Mouse (Mus musculus) forebrain, embryonic 15.5 days (tissue): Measurements from ENCODE around the gene Crebbp. TPM values are rescaled to one million over a fixed set of nuclear protein-coding genes. Genes with fewer than 3 reads are reported as not detected.
"Not testable (repeated sequence)": the region's sequence is repeated elsewhere in the genome, so short reads cannot be mapped to it uniquely, and the experiment has no call there.

Source experiments
- ATAC-seq: fragments of 200-750 bp; cut with Nextera tagmentation; replicated peaks from 2 replicates; pipeline ENCODE4 v1.8.0; 2017; ENCODE audit warnings: mild to moderate bottlenecking, moderate TSS enrichment, moderate library complexity
- H3K27ac ChIP-seq: fragments of 300-500 bp; sonication (generic); replicated peaks from 2 replicates; pipeline ENCODE4 v1.5.1; 2015; ENCODE audit warnings: mild to moderate bottlenecking, inconsistent platforms
- H3K27me3 ChIP-seq: fragments of 300-500 bp; sonication (generic); 2 replicates; pipeline ENCODE4 v1.6.1; 2015; ENCODE audit warnings: inconsistent platforms
- H3K36me3 ChIP-seq: fragments of 300-500 bp; sonication (generic); 2 replicates; pipeline ENCODE4 v1.6.1; 2015; ENCODE audit warnings: mild to moderate bottlenecking, inconsistent platforms
- H3K4me1 ChIP-seq: fragments of 300-500 bp; sonication (generic); 2 replicates; pipeline ENCODE4 v1.6.1; 2015; ENCODE audit warnings: inconsistent platforms
- H3K4me2 ChIP-seq: fragments of 300-500 bp; sonication (generic); replicated peaks from 2 replicates; pipeline ENCODE4 v1.6.1; 2015; ENCODE audit warnings: mild to moderate bottlenecking, inconsistent platforms
- H3K4me3 ChIP-seq: fragments of 300-500 bp; sonication (generic); 2 replicates; pipeline ENCODE4 v1.5.1; 2015; ENCODE audit warnings: mild to moderate bottlenecking, inconsistent platforms
- H3K9ac ChIP-seq: fragments of 300-500 bp; sonication (generic); replicated peaks from 2 replicates; pipeline ENCODE4 v1.6.1; 2015; ENCODE audit warnings: mild to moderate bottlenecking, inconsistent platforms
- H3K9me3 ChIP-seq: fragments of 300-500 bp; sonication (generic); 2 replicates; pipeline ENCODE4 v1.6.1; 2016; ENCODE audit warnings: inconsistent platforms
- WGBS: fragments of 180-500 bp; shearing (Covaris S2); methylation state at CpG from one replicate; pipeline ENCODE4 v1.1.7; 2015; ENCODE audit warnings: mixed read lengths; 5-methylcytosine and 5-hydroxymethylcytosine counted together
- polyA plus RNA-seq: library from polyadenylated mRNA; unstranded; fragments of >200 nt; fragmentation: Nextera tagmentation; extraction: Ambion mirVana; gene quantifications from 2 replicates; pipeline ENCODE4 v1.2.1, GENCODE M21; 2015

The Crebbp gene
- polyA plus RNA-seq: 48.0 and 48.3 TPM in 2 replicates

GRCm38 (mm10) chr16:4213799-4214551 is at the start of gene Crebbp:
Gene Crebbp, minus strand, starts transcription at chr16:4213997.
- Histone ChIP-seq H3K27me3 (no peaks in the 10 kb centered on the region), H3K9me3 (no peaks in the 10 kb centered on the region), H3K4me1 (peaks cover 32% of the 10 kb centered on the region), H3K4me2 (peak within 1 kb of the TSS; percentile 93), H3K9ac (peak within 1 kb of the TSS; percentile 94), H3K36me3 (no peaks in the 10 kb centered on the region), H3K4me3 (peak within 1 kb of the TSS; percentile 72), H3K27ac (peak within 1 kb of the TSS; percentile 99)
- under 1% methylated on average over 43 of the region's 92 CpGs for WGBS
- peak; percentile 93 for ATAC-seq

DNA sequence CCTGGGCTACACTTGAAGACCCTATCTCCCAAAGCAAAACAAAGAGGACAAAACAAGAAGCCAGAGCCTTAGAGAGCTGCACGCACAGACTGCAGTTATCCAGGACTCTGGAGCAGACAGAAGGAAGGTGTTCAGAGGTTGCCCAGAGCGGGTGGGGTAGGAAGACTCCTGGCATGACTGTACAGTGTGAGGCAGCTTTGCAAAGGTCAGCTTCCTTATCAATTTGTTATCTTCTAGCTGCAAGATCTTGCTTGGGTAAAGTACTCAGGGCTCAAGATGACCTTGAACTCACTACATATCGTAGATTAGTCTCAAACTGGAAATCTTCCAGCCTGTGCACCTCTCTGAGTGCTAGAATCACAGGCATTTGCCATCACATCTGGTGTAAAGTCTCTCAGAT is 49.7 kb upstream of the Crebbp start:
- Histone ChIP-seq H3K4me3 (no peak overlapping the region), H3K27me3 (no peaks in the 10 kb centered on the region), H3K4me1 (peaks cover 8% of the 10 kb centered on the region), H3K27ac (no peak overlapping the region), H3K36me3 (no peaks in the 10 kb centered on the region), H3K9ac (no peak overlapping the region), H3K4me2 (no peak overlapping the region), H3K9me3 (no peaks in the 10 kb centered on the region)
- 91% methylated on average over 3 of the region's 3 CpGs for WGBS
- no peak for ATAC-seq

DNA sequence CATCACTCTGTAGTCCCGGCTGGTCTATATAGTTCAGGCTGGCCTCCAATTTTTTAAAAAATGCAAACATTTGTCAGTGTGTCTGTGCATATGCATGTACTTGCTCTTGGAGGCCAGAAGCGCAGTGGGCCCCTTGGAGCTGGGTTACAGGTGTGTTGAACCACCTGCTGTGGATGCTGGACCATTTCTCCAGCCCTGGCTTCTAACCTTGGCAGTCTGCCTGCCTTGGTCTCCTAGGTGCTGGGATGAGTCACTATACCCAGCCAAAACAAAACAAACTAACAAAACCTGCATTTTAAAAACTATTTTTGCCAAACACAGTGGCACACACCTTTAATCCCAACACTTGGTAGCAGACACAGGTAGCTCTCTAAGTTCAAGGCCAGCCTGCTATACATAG is 43.7 kb upstream of the Crebbp start:
- H3K4me3 ChIP-seq: no peak overlapping the region
- H3K36me3 ChIP-seq: no peaks in the 10 kb centered on the region
- no peaks in the 10 kb centered on the region for H3K27me3 ChIP-seq
- no peaks in the 10 kb centered on the region for H3K4me1 ChIP-seq
- ATAC-seq: no peak
- H3K9me3 ChIP-seq: no peaks in the 10 kb centered on the region
- no peak overlapping the region for H3K9ac ChIP-seq
- H3K27ac ChIP-seq: no peak overlapping the region
- WGBS: 86% methylated on average over 2 of the region's 2 CpGs
- H3K4me2 ChIP-seq: no peak overlapping the region

GRCm38 (mm10) chr16:4248791-4249190 is 35.0 kb upstream of the Crebbp start:
- H3K9me3 ChIP-seq: no peaks in the 10 kb centered on the region
- H3K27me3 ChIP-seq: no peaks in the 10 kb centered on the region
- H3K4me1 ChIP-seq: no peaks in the 10 kb centered on the region
- H3K36me3 ChIP-seq: no peaks in the 10 kb centered on the region
- H3K4me3 ChIP-seq: no peak overlapping the region
- WGBS: 89% methylated on average over 3 of the region's 3 CpGs
- H3K27ac ChIP-seq: no peak overlapping the region
- no peak overlapping the region for H3K9ac ChIP-seq
- no peak for ATAC-seq
- no peak overlapping the region for H3K4me2 ChIP-seq

GRCm38 (mm10) chr16:4245241-4245640 is 31.4 kb upstream of the Crebbp start:
- H3K4me2 ChIP-seq, H3K36me3 ChIP-seq, H3K27ac ChIP-seq, H3K4me3 ChIP-seq, H3K9me3 ChIP-seq, H3K4me1 ChIP-seq, H3K27me3 ChIP-seq, H3K9ac ChIP-seq, ATAC-seq: not testable (repeated sequence)
- WGBS: 88% methylated on average over 1 of the region's 1 CpGs

- Histone ChIP-seq H3K4me2 (no peak overlapping the region), H3K27me3 (no peaks in the 10 kb centered on the region), H3K9ac (no peak overlapping the region), H3K27ac (no peak overlapping the region), H3K4me1 (no peaks in the 10 kb centered on the region), H3K4me3 (no peak overlapping the region), H3K36me3 (no peaks in the 10 kb centered on the region), H3K9me3 (no peaks in the 10 kb centered on the region)
- WGBS: 79% methylated on average over 4 of the region's 4 CpGs
- no peak for ATAC-seq
These were observed 22.3 kb upstream of the Crebbp start for GRCm38 (mm10) chr16:4236131-4236530.

- no peak overlapping the region for H3K4me3 ChIP-seq
- H3K4me2 ChIP-seq: no peak overlapping the region
- no peak overlapping the region for H3K27ac ChIP-seq
- ATAC-seq: no peak
- no peaks in the 10 kb centered on the region for H3K27me3 ChIP-seq
- H3K36me3 ChIP-seq: no peaks in the 10 kb centered on the region
- H3K9ac ChIP-seq: no peak overlapping the region
- H3K4me1 ChIP-seq: no peaks in the 10 kb centered on the region
- H3K9me3 ChIP-seq: no peaks in the 10 kb centered on the region
These were observed 21.8 kb upstream of the Crebbp start for GRCm38 (mm10) chr16:4235587-4235986.

DNA sequence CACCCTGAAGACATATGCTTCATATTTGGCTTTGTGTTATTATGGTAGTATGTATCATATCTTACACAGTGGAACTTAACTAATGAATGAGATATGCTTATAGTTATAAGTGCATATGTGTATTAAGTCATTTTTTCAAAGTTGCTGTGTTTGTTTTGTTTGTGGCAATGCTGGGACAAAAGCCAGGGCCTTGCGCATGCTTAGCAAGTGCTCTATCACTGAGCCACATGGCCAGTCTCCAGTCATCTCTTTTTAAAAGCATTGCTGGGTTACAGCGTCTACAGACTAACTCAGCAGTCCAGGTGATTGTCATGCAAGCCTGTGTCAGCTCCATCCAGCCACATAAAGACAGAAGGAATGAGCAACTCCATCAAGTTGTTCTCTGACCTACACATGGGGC is 12.0 kb upstream of the Crebbp start:
- H3K9ac ChIP-seq: no peak overlapping the region
- no peak overlapping the region for H3K4me3 ChIP-seq
- ATAC-seq: no peak
- no peaks in the 10 kb centered on the region for H3K4me1 ChIP-seq
- H3K36me3 ChIP-seq: no peaks in the 10 kb centered on the region
- H3K27me3 ChIP-seq: no peaks in the 10 kb centered on the region
- WGBS: 81% methylated on average over 2 of the region's 2 CpGs
- H3K4me2 ChIP-seq: no peak overlapping the region
- no peak overlapping the region for H3K27ac ChIP-seq
- no peaks in the 10 kb centered on the region for H3K9me3 ChIP-seq

- no peak overlapping the region for H3K27ac ChIP-seq
These were observed 939 bp upstream of the Crebbp start for GRCm38 (mm10) chr16:4214631-4215240.

DNA sequence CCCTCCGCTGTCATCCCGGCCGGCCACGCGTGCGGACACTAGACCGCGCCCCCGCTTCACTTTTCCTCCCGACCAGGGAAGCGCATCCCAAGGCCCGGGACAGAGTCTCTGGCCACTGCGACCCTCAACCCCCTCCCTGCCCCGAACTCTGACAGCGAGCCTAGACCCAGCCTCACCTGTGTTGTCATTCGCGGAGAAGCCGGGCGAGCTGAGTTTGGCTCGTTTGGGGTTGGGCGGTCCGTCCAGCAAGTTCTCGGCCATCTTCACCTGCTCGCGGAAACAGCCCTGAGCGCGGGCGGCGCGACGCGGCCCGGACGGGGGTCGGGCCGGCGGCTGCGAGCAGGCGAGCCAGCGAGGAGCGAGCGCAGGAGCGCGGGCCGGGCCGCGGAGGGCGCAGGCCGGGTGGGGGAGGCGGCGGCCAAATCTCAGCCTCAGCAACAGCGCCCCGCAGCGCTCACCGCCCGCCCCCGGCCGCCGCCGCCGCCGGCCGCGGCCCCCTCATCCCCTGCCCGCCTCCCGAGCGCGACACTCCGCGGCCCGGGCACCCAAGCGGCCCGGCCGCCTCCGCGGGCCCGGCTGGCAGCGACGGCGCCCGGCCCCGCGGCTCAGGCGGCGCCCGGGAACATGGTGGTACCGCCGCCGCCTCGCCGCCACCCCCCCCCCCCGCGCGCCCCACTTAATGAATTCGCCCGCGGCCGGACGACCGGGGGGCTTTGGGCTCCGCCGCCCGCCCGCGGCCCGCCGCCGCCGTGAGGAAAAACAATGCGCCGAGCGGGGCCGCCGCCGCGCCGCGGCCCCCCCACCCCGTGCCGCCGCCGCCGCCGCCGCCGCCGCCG is 616 bp downstream of the Crebbp start:
- peak overlapping the region; percentile 99 for H3K27ac ChIP-seq
- H3K4me2 ChIP-seq: peak overlapping the region; percentile 78
- H3K36me3 ChIP-seq: no peaks in the 10 kb centered on the region
- H3K9me3 ChIP-seq: no peaks in the 10 kb centered on the region
- no peaks in the 10 kb centered on the region for H3K27me3 ChIP-seq
- peak; percentile 60 for ATAC-seq
- peaks cover 36% of the 10 kb centered on the region for H3K4me1 ChIP-seq
- peak overlapping the region; percentile 72 for H3K4me3 ChIP-seq
- peak overlapping the region; percentile 92 for H3K9ac ChIP-seq
- WGBS: under 1% methylated on average over 76 of the region's 128 CpGs

More at GRCm38 (mm10) chr16:4214631-4215240, 939 bp upstream of the Crebbp start:
- peak overlapping the region; percentile 72 for H3K4me3 ChIP-seq
- H3K27me3 ChIP-seq: no peaks in the 10 kb centered on the region
- no peaks in the 10 kb centered on the region for H3K36me3 ChIP-seq
- peaks cover 29% of the 10 kb centered on the region for H3K4me1 ChIP-seq
- peak; percentile 48 for ATAC-seq
- WGBS: 38% methylated on average over 10 of the region's 10 CpGs
- no peaks in the 10 kb centered on the region for H3K9me3 ChIP-seq
- H3K9ac ChIP-seq: peak overlapping the region; percentile 94
- H3K4me2 ChIP-seq: peak overlapping the region; percentile 93

GRCm38 (mm10) chr16:4212167-4212962 is 1.4 kb downstream of the Crebbp start:
- peak; percentile 4 for ATAC-seq
- H3K27me3 ChIP-seq: no peaks in the 10 kb centered on the region
- H3K27ac ChIP-seq: peak overlapping the region; percentile 99
- peak overlapping the region; percentile 78 for H3K4me2 ChIP-seq
- no peaks in the 10 kb centered on the region for H3K36me3 ChIP-seq
- WGBS: 3% methylated on average over 23 of the region's 23 CpGs
- peak overlapping the region; percentile 92 for H3K9ac ChIP-seq
- H3K9me3 ChIP-seq: no peaks in the 10 kb centered on the region
- H3K4me1 ChIP-seq: peaks cover 43% of the 10 kb centered on the region
- H3K4me3 ChIP-seq: peak overlapping the region; percentile 72
